Mouse (Mus musculus) limb, embryonic 14.5 days (tissue): ENCODE measurements at regions not wholly inside any gene's neighbourhood (a gene's known extent, or its start where the extent isn't known, plus 50 kb on each side); places are given as distances from the start of the nearest gene placed in this dataset.
"Not testable (repeated sequence)": the region's sequence is repeated elsewhere in the genome, so short reads cannot be mapped to it uniquely, and the experiment has no call there.

Source experiments
- ATAC-seq: fragments of 200-750 bp; cut with Nextera tagmentation; 2 replicates; pipeline ENCODE4 v1.8.0; 2017; ENCODE audit warnings: low read depth, moderate number of reproducible peaks, moderate TSS enrichment; ENCODE audit not compliant: low FRiP score
- DNase-seq: peaks from one replicate; pipeline ENCODE4 v3.0.0-alpha.2; 2015; ENCODE audit warnings: low spot score
- H3K27ac ChIP-seq: fragments of 300-500 bp; sonication (generic); replicated peaks from 2 replicates; pipeline ENCODE4 v1.5.1; 2014; ENCODE audit warnings: low read depth, mild to moderate bottlenecking, low read length, moderate library complexity, mixed read lengths
- H3K27me3 ChIP-seq: fragments of 300-500 bp; sonication (generic); 2 replicates; pipeline ENCODE4 v1.6.1; 2014; ENCODE audit warnings: low read length, mixed read lengths; ENCODE audit not compliant: control insufficient read depth, insufficient read depth
- H3K36me3 ChIP-seq: fragments of 300-500 bp; sonication (generic); 2 replicates; pipeline ENCODE4 v1.6.1; 2014; ENCODE audit warnings: mild to moderate bottlenecking, low read length, moderate library complexity, mixed read lengths; ENCODE audit not compliant: control insufficient read depth, insufficient read depth
- H3K4me1 ChIP-seq: fragments of 300-500 bp; sonication (generic); 2 replicates; pipeline ENCODE4 v1.6.1; 2014; ENCODE audit warnings: antibody characterized with exemption, low read length, mixed read lengths; ENCODE audit not compliant: control insufficient read depth, insufficient read depth
- H3K4me2 ChIP-seq: fragments of 300-500 bp; sonication (generic); replicated peaks from 2 replicates; pipeline ENCODE4 v1.6.1; 2014; ENCODE audit warnings: low read depth, mild to moderate bottlenecking, low read length, moderate library complexity; ENCODE audit not compliant: severe bottlenecking
- H3K4me3 ChIP-seq: fragments of 300-500 bp; sonication (generic); replicated peaks from 2 replicates; pipeline ENCODE4 v1.5.1; 2014; ENCODE audit warnings: low read length
- H3K9ac ChIP-seq: fragments of 300-500 bp; sonication (generic); 2 replicates; pipeline ENCODE4 v1.6.1; 2014; ENCODE audit warnings: mild to moderate bottlenecking, low read depth, low read length, moderate library complexity; ENCODE audit not compliant: severe bottlenecking
- H3K9me3 ChIP-seq: fragments of 300-500 bp; sonication (generic); 2 replicates; pipeline ENCODE4 v1.6.1; 2016; ENCODE audit warnings: low read length; ENCODE audit not compliant: control insufficient read depth
- POLR2A ChIP-seq: fragments of 200-500 bp; IDR thresholded peaks from 2 replicates; pipeline ENCODE4 v1.8.0; 2012; ENCODE audit warnings: inconsistent platforms, mild to moderate bottlenecking, moderate library complexity, borderline replicate concordance; ENCODE audit not compliant: insufficient read depth, insufficient read length; ENCODE audit errors: extremely low read depth
- WGBS: fragments of 180-500 bp; shearing (Covaris S2); extraction: QIAGEN DNeasy Blood & Tissue Kit; methylation state at CpG from one replicate; pipeline ENCODE4 v1.1.7; 2014; 5-methylcytosine and 5-hydroxymethylcytosine counted together

DNA sequence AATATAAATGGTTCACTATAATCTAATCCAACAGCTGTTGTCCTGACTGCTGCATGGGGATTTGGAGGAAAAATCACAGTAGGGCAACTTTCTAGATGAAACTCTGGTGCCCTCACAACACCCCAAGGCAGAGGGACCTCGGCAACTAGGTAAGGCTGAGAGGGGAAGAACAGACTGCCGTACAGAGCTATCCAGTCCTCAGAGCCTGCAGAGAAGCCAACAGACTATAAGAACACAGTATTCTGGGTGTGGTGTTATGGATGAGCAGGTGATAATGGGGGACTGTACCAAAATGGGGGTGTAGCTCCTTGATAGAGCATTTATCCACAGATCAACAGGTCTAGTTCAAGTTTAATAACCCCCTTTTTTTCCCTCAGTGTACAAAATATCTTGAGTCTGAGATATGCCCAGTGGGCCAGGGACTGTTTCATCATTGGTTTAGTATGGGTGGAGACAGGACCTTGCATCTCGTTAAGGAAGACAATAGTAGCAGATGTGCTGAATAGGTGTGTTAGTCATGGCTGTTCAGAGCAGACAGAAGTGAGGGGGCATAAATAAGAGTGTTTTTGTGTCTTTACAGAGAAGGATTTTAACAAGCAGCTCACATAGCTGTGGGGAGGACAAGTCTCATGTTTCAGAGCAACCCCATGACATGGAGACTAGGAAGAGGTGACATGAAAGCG, 111.4 kb upstream of the Zfp746 start:
- WGBS = 80% methylated on average over 4 of the region's 4 CpGs
- H3K4me2 ChIP-seq = no peak overlapping the region
- no peak for TF ChIP-seq POLR2A
- H3K36me3 ChIP-seq = no peaks in the 10 kb centered on the region
- H3K27ac ChIP-seq = no peak overlapping the region
- H3K4me1 ChIP-seq = no peaks in the 10 kb centered on the region
- H3K27me3 ChIP-seq = no peaks in the 10 kb centered on the region
- DNase-seq (no peak), ATAC-seq (no peak)
- no peaks in the 10 kb centered on the region for H3K9me3 ChIP-seq
- H3K9ac ChIP-seq = no peak overlapping the region
- H3K4me3 ChIP-seq = no peak overlapping the region

DNA sequence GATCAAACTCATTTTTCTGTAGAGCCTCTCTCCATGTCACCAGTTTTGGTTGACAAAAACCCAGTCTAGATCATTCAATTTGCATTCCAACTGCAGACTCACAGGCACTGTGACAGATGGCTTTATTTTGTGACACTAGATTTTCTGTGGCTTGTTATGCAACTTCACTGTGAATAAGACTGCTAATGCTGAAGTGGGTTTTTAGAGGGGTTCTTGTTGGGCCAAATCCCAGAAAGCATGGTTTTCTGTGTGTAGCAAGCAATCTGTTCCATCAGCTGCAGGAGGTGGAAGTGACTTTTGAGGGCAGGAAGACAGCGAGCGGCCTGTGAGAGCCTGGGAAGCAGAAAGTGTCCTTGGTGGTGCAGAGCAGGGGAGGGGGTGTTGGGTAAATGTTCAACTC, 102.0 kb upstream of the Zfp746 start:
- H3K4me1 ChIP-seq, H3K27ac ChIP-seq, DNase-seq, H3K27me3 ChIP-seq, H3K4me3 ChIP-seq, H3K9ac ChIP-seq, H3K4me2 ChIP-seq, H3K9me3 ChIP-seq, ATAC-seq, H3K36me3 ChIP-seq: not testable (repeated sequence)
- WGBS = 82% methylated on average over 2 of the region's 2 CpGs

DNA sequence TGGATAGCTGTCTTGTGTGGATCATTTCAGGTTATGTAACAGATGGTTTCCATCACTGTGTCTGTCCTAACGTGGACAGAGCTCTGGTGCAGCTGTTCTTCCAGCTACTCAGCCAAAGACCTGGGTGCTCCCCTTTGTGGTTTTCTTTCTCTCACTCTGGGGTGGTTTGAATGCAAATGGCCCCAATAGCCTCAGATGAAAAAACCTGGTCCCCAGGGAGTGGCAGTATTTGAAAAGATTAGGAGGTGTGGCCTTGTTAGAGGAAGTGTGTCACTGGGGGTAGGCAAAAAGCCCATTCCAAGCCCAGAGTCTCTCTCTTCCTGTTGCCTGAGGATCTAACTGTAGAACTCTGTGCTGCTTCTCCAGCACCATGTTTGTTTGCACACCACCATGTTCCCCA, 98.9 kb upstream of the Zfp746 start:
- Histone ChIP-seq H3K4me1 (no peaks in the 10 kb centered on the region), H3K4me3 (no peak overlapping the region), H3K4me2 (no peak overlapping the region), H3K9me3 (no peaks in the 10 kb centered on the region), H3K27ac (no peak overlapping the region), H3K36me3 (no peaks in the 10 kb centered on the region), H3K27me3 (no peaks in the 10 kb centered on the region), H3K9ac (no peak overlapping the region)
- DNase-seq (no peak), ATAC-seq (no peak)
- 15% methylated on average over 1 of the region's 1 CpGs for WGBS
- no peak for TF ChIP-seq POLR2A

DNA sequence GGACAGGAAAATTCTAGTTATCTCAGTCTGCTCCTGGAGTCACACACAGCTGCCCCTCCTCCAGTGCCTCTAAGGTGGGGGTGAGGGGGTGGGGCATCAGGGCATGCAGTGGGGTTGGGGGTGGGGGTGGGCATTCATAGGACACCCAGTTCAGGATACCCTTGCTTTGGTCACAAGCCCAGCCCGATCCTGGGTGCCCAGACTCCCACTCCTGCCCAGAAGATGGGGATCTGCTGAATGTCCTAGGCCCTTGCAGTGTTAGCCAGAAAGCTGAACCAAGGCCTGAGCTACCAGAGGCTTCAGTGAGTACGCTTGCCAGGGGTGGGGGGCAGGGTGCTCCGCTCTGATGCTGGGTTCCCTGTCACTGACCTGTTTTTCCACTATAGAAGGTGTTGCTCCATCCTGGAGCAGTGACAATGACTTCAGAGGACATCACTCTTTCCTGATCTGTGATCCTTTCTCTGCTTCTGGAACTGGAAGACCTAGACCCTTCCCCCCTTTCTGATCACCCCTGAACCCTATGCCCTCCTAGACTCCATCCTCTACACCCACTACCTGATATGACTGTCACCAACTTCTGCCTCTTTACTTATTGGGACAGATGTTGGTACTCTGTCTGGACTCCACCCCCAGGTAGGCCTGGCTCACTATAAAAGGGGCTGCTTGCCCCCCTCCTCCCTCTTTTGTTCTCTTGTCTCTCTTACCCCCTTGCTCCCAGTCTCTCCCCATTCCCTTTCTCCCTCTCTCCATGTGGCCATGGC, 92.1 kb upstream of the Zfp746 start:
- DNase-seq = no peak

DNA sequence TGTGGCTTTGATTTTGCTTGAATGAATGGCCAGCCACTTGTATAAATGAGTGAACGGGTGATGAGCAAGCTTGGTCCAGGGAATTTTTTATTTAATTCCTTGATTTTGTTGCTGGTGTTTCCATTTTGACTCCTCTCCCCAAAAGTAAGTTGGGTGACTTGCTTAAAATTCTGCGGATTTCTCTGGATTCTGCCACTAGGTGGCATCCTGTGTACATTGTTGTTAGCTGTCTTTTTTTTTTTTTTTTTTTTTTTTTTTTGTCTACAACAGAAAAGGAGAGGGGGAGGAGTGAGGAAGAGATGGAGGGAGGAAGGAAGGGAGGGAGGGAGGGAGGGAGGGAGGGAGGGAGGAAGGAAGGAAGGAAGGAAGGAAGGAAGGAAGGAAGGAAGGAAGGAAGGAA, 91.5 kb upstream of the Zfp746 start:
- 6% methylated on average over 2 of the region's 2 CpGs for WGBS
- no peak for TF ChIP-seq POLR2A
- no peak overlapping the region for H3K4me2 ChIP-seq

More for the DNA sequence above, 92.1 kb upstream of the Zfp746 start:
- 70% methylated on average over 3 of the region's 3 CpGs for WGBS
- H3K4me1 ChIP-seq = no peaks in the 10 kb centered on the region
- H3K4me3 ChIP-seq = no peak overlapping the region
- no peak for TF ChIP-seq POLR2A
- H3K27ac ChIP-seq = no peak overlapping the region
- no peaks in the 10 kb centered on the region for H3K27me3 ChIP-seq
- no peaks in the 10 kb centered on the region for H3K36me3 ChIP-seq
- H3K4me2 ChIP-seq = no peak overlapping the region
- H3K9ac ChIP-seq = no peak overlapping the region
- H3K9me3 ChIP-seq = no peaks in the 10 kb centered on the region
- no peak for ATAC-seq

More for the DNA sequence above, 91.5 kb upstream of the Zfp746 start:
- Histone ChIP-seq H3K9me3 (no peaks in the 10 kb centered on the region), H3K9ac (no peak overlapping the region), H3K36me3 (no peaks in the 10 kb centered on the region), H3K4me3 (no peak overlapping the region), H3K4me1 (no peaks in the 10 kb centered on the region), H3K27me3 (no peaks in the 10 kb centered on the region), H3K27ac (no peak overlapping the region)
- DNase-seq (peak; percentile 82), ATAC-seq (no peak)
